Mouse (Mus musculus): ENCODE measurements around the gene Olfr868.

Gene Olfr868

DNA sequence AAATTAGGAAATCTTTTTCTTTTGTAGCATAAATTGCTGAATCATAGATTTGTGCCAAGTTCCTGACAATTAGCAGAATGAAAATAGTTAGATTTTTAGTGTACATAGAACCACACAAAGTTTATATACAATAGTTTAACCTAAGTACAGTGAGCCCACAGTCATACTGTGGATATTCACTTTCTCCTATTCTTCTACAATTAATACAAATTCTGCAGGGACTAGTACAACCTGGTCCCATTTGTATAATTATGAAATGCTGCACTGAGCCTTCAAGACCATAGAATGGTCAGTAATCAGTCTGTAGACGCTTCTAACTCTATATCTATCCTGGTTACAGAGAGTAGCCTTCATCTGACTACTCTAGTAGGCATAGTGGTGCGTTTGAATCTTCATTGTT is at the start of gene Olfr868:
Olfr868 (plus strand) TSS at position 301 of the 400 bp plus-strand sequence.
- in situ Hi-C loops (cut with MboI, MseI), result no loop called here

DNA sequence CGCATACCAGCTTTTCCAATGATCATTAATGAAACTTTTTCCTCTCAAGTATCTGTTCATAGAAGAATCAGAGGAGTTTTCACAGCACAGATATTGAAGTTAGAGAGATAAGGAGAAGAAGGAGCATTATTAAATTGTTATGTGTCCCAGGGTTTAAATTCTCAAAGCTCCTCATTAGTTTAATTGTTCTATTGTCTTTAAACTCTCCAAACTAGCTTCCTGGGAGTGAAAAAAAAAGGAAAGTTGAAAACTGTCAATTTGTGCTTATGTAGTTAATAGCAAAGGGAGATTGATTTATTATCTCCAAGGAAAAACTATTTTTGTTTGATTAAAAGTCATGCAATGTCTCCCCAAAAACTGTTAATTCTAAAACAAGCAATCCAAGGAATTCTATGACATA is 41.0 kb upstream of the Olfr868 start, which contains the start of gene Olfr867:
Olfr867 (minus strand) TSS at position 101 of the 400 bp plus-strand sequence.
- in situ Hi-C loops (cut with MboI, MseI), result no loop called here

DNA sequence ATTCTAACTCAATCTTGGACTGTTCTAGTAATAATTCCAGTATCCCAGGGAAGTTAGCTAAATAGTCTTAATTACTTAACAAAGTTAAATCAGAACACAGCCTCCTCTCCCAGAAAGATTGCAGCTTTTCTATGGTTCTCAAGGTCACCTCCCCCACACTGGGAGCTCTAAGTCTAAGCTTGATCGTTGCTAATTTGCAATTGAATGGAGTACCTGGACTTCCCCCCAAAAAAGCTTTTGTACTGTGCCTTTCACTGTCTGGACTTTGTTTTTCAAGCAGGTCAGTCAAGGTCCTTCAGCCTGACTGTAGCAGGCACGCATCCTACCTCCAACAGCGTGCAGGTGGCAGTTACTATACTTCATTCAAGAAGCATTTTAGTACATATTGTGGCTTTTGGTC is 28.2 kb upstream of the Olfr868 start:
- in situ Hi-C loops (cut with MboI, MseI), result no loop called here

DNA sequence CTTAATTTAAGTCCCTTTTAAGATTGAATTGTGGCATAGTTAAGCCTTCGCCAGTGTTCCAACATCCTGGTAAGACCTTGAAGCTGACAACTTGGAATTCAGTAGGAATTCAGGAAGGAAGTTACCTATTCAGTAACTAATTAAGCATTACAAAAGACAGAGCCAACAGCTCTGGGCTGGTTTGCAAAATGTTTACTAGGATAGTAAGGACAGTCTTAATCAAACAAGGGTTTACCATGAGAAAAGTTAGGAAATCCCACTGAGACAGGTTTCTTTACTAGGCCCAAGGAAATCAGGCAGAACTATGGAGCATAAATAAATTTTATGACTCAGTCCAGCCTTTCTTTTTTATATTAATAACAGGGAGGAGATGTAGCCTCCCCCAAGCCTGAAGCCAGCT is 27.1 kb upstream of the Olfr868 start:
- in situ Hi-C loops (cut with MboI, MseI), result no loop called here

DNA sequence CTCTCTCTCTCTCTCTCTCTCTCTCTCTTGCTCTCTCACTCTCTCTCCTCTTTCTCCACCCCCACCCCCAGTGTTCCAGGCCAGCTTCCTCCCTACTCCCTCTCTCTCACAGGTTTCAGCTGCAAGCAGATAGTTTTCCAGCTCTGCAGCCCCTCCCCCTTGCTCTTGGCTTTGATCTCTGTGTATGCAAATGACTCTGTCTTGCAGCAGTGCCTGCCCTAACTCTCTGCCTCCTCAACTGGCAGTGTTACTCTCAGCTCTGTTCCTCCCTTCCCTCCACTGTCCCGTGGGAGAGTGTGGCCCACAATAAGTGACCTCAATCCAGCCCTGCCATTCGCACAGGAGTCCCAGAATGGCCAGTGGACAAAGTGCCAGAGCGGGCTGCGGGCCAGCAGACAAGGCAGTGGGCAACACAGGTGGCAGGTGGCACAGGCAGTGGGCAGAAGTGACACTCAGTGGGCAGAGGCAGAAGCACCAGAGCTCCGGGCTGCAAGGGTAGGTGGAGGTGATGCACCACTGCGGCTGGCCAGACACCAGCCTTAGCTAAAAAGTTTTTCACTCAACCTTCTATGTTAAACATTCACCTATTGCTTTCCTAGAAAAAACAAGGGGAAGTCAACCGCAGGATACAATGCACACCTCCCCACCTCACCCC is 24.8 kb upstream of the Olfr868 start:
- in situ Hi-C loops (cut with MboI, MseI), result no loop called here

DNA sequence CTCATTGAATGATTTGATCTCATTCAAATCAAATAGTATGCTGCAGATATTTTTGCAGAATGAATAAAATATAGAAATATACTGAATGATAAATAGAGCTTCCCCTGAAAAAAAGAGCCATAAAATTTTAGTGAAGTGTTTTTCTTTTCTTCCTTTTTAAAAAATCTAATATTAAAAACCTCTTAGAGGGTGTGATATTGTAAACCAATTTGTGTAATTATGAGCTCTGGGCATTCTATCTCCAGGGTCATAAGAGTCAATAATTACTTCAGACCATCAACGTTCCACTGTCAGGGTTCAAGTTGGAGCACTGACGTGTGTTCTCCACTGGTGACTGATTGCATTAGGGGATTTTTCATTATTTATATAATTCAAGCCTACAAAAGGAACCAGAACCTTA is 30.3 kb downstream of the Olfr868 start, which contains the start of gene Olfr869:
Olfr869 (plus strand) TSS at position 301 of the 400 bp plus-strand sequence.
- in situ Hi-C loops (cut with MboI, MseI), result loop anchor here in 1 of 2 experiments (25.0 kb wide), 1 partner anchor 434 kb away; no protein-coding TSS in a partner anchor

DNA sequence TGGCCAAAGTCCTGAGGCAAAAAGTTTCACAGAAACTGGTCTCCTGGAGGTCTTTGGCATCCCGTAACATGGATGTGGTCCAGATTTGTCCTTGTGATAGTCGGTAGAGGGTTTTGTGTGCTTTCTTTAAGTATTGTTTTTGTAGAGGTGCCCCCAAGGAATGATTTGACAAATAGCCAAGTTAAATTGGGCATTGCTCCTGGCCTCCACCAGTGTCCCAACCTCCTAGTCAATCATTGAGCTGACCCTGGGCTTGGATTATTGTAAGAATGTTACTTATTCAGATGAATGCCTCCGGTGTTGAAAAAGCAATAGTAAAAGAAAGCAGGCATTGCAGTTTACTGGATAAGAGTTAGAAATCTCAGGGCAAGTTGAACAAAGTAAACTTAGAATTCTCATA is 51.3 kb downstream of the Olfr868 start:
- in situ Hi-C loops (cut with MboI, MseI), result loop anchor here in 1 of 2 experiments (25.0 kb wide), 1 partner anchor 413 kb away; no protein-coding TSS in a partner anchor
